Mouse (Mus musculus) CH12F3 (cell line): ENCODE measurements around the gene Slco3a1.

Experiments used
- in situ Hi-C: fragments of 300-500 bp; cut with MboI; formaldehyde crosslinking; loops from 2 replicates; pipeline ENCODE4 v1.14.3; 2020; ENCODE audit warnings: low sequenced_read_pairs

Slco3a1 gene

DNA sequence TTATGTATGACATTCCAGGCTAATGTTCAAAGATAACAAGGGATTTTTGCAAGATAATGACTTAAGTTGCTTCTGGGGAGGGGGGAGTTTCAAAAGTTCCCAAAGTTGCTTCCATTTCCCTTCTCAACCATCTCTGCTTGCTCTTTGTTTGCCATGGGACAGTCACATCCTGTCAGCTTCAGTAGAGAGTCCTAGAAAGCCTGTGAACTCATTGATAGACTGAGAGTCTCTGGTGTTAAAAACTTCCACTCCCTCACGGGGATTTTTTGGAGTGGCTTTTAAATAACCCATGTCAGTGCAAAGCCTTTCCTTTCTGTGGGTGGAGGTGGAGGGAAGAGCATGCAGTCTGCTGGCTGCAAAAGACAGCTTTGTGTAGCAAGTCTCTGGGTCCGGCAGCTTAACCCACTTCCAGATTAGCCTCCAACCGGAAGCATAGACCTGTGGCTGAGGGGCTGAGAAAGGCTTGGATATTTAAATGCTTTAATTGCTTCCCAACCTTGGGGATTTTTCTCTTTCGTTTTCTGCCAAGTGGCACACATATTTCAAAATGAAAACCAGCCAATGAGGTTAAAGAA is 25.3 kb downstream of the Slco3a1 start:
- in situ Hi-C loops: no loop called here

DNA sequence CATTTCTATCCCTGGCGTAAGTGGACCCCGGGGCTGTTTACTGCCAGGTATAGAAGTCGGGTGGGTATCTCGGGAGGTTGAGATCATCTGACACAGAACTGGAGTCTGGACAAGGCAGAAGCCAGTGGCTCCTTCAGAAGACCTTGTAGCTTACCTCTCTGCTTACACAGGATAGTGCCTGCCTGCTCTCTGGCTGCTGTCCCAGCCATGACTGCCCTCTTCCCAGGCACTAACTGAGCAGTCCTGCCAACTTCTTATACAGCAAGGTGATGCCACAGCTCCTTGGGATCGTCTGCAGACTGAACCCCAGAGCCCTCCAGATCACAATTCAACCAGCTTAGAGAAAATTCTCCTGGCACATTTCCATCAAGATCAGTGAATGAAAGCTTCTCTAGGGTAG is 26.4 kb downstream of the Slco3a1 start:
- in situ Hi-C loops: no loop called here

DNA sequence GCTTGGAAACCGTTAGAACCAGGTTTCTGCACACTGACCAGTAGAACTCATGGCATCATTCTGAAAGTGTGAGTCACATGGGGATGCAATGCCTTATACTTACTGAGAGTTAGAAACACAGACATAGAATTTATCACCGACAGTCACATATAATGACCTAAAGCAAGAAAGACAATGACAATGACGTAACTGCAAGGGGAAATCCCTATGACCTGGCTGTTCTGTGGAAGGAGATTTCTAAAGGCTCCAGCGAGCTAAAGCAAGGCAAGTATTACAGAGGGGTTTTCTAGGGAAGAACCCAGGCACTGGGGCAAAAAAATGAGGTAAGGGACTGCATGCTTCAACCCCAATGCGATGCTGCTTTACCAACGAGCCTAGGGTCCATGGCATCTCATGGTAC is 26.9 kb downstream of the Slco3a1 start:
- in situ Hi-C loops: no loop called here

DNA sequence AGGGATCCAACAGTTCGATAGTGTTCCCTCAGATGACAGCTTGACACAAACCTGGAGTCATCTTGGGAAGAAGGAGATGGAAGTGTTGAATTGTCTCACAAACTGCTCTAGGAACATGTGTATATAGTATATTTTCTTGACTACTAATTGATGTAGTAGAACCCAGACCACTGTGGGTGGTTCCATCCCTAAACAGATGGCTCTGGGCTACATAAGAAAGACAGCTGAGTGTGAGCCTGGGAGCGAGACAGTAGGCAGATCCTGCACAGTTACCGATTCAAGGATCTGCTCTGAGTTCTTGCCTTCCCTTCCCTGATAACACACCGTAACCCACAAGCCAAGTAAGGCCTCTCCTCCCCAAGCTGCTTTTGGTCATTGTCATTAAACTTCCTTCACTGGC is 28.6 kb downstream of the Slco3a1 start:
- in situ Hi-C loops: no loop called here

DNA sequence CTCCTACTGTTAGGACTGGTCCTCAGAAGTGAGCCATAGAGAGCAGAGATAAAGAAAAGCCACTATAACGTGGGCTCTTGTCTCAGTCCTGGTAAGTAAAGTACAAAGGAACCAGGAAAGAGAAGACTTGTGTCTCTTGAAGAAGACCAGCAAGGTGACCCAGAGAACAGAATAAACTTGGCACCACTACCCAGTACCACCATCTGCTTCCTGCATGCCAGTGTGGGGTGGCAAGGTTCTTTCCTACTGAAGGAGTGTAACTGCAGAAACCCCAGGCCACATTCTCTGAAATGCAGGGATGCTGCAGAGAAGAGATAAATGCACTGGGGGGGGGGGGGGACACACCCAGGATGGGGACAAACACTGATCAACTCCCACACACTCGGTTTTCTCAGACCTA is 29.0 kb downstream of the Slco3a1 start:
- in situ Hi-C loops: no loop called here

DNA sequence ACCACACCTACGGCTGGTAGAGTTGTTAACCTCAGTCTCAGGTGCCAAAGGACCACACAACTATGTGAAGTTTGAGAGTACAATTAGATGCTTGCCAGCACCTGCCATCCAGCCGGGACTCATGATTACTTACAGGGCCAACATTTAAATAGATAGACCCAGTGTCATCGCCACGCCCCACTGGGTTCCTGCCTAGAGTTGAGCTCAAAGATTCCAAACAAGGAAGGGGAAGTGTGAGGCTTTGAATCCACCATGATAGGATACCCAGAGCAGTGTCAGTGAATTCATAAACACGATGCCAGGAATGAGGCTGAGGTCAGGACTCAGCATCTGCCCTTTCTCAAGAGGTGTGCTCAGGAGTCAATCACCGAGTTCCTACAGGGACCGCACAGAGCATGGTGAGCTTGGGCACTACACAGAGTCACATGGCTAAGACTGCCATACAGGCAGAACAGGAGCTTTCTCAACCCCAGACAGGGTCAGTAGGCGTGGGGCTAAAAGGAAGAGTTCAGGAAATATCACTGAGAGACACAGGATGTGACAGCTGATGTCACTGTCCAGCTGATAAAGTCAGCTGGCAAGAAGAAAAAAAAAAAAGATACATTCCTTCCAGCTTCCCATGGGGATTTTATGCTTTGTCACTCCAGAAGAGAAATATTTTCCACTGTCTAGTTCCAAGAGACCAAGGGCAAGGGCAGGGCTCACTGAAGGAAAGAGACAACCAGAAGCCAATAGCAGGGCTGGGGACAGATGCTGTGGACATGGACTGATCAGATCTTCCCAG is 30.2 kb downstream of the Slco3a1 start:
- in situ Hi-C loops: no loop called here

DNA sequence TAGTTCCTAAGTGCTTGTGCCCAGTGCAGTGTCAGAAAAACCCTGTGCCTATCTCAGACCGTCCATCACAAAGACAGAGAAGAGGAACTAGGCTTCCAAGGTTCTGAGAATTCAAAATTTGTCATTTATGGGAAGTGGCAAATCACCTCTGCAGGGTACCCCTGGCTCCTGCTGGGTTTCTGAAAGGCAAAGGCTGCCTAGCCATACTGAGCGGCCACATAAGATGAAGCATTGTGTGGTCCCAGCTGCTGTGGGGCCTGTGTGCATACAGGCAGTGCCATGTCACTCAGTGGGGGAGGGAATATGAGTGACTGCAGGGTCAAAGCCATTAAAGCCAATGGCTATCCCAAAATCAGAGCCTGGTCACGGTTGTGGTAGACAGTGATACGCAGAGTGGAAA is 31.5 kb downstream of the Slco3a1 start:
- in situ Hi-C loops: no loop called here

DNA sequence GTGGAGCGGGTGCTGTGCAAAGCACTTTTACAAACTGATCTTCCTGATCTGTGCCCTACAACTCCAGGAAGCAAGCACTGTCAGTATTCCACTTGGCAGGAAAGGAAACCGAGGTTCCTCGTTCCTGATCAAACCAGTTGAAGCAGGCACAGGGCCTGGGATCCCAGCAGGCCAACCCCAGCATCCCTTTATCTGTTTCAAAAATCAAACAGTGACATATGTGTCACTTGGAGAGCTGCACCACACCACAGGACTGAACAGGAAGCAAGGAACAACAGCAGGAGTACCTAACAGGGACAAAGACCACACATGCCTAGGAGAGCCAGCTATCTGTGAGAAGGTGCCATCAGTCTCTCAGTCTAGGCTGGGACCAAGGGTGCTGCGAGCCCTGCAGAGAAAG is 32.3 kb downstream of the Slco3a1 start:
- in situ Hi-C loops: no loop called here

DNA sequence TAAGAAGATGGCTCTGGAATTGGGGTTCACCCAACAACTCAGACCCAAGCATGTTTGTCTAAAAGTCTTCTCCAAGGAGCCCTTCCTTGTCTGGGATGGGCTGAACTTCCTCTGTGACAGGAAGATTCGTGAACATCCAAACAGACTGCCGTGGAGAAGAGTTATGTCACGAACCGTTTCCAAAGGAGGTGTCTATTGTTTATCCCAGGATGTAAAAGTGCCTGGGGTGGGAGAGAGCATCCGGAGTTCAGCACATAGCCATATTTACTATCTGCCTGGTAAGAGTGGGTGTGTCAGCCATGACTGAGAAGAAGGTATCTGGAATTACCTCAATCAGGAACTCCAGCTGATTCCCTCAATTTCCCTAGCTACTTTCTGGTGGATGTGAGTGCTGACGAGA is 35.2 kb downstream of the Slco3a1 start:
- in situ Hi-C loops: no loop called here

DNA sequence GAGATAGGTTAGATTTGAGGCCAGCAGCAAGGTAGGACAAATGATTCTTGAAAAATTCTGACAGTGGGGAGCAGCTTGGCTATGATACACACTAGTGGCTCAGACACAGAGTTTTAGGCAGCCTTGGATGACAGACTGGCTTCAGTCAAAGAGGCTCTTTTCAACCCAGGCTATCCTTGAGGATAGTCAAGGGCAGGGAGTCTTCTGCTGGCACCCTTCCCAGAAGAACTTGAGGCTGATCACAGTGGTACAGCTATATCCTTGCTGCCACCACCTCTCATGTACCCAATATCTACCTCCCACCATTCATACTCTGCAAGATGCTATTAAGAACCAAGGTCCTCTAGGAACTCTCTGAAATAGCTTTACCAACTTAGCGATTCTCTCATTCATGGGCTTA is 35.8 kb downstream of the Slco3a1 start:
- in situ Hi-C loops: no loop called here

DNA sequence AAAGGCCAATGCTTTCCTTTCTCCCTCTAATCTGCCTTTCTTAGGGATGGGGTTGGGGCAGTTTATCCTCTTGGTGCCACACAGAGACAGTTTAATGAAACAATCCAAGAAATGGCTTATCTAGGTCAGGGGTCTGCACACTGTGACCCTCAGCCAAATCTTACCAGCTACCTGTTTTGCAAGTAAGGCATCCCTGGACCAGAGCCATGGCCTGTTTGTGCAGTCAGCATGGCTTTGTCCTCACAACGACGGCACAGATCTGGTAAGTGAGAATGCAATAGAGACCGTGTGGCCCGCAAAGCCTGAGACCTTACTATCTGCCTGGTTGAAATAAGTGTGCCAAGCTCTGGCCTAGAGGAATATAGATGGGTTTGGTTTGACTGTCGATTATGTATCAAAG is 36.3 kb downstream of the Slco3a1 start:
- in situ Hi-C loops: no loop called here

DNA sequence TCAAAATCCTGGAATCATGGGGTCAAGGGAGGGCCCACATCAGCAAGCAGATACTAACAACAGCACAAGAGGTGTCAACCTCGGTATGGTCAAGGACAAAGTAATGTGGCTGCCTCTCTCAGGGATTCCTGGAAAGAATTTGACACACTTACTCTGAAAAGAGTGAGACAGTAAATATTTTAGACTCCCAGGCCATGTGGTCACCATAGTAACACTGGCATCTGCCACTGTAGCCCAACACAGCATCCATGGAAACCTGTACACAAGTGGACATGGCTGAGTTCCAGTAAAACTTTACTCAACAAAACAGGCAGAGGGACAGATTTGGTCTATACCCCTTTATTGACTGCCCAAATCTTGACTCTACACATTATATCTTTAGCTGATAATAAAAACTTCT is 43.9 kb downstream of the Slco3a1 start:
- in situ Hi-C loops: no loop called here

DNA sequence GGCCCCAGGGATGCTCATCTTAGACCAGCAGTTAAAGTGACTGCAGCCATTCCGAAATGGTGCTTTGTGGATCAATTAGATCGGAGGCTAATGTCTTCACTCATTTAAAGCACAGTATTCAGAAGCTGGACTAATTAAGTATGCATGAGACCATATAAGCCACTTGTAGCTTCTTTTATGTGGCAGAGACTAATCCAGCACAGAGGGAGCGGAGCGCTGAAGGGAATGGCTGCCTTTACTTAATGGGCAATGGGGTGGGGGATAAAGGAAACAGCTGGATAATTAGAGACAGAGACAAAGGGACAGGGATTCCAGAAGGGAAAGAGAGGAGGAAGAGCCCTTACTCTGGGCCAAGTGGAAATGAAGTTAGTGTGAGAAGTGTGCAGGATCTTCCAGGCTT is 46.4 kb downstream of the Slco3a1 start:
- in situ Hi-C loops: no loop called here

DNA sequence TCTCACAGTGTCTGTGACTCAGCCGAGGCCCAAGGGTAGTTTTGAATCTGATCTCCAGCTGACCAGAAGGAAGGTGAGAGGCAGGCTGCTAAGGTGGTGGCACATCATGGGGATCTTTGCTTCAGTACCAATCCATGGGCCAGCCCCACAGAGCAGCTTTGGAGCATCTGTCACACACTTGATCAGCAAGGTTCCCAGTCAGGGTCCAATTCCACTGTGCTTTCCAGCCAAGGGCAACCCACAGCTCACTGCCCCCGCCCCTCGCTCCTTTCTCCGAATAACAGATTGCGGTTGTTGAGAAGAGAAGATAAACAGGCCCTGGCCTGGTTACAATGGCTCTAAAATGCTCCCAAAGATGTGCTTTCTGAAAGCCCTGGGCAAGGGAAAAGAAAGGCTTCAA is 47.7 kb downstream of the Slco3a1 start:
- in situ Hi-C loops: no loop called here

DNA sequence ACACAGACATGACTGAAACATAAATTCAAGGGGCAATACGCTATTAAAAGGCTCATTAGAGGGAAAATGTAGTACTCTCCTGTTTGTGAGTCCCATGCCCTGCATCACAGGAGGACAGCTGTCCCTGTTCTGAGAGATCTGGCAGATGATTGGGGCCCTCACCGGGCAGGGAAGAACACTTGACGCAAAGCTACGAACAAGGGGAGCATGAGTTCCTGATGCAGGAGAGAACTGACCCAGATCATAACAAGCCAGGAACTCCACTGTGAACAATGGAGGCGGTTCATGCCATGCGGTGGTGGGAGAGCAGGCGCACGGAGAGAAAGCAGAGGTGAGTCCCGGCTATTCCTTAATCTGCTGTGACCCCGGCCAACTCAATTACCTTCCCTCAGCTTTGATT is 48.9 kb downstream of the Slco3a1 start:
- in situ Hi-C loops: no loop called here

DNA sequence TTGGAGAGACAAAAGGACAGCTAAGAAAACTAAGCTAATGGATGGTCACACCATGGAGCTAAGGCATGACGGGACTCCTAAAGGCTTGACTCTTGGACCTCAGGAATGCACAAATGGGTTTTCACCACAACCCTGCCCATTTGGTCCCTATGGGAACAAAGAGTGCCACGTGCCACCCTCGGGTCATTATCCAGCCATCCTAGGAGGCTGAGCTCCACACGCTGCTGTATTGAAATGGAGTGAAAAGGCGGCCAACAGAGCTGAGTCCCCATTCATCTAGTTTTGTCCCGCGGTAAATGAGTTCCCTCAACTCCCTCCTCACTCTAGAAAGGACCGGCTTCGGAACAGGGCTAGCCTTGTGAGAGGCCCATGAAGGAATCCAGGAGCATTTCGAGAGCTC is 53.4 kb downstream of the Slco3a1 start:
- in situ Hi-C loops: no loop called here

DNA sequence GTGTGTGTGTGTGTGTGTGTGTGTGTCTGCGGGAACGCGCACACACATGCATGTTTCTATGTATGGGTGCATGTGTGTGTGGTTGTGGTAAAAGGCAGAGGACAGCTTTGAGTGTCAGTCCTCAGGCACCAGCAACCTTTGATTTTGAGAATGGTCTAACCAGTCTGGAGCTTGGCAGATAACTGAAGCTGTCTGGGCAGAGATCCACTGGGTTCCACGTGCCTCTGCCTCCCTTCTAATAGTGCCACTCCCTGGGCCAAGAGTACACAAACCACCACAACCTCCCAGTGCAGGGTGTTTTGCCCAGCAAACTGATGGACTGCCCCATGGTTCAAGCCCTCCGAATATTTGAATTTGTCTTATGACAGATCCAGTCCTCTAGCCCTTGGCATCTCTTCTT is 55.1 kb downstream of the Slco3a1 start:
- in situ Hi-C loops: no loop called here

DNA sequence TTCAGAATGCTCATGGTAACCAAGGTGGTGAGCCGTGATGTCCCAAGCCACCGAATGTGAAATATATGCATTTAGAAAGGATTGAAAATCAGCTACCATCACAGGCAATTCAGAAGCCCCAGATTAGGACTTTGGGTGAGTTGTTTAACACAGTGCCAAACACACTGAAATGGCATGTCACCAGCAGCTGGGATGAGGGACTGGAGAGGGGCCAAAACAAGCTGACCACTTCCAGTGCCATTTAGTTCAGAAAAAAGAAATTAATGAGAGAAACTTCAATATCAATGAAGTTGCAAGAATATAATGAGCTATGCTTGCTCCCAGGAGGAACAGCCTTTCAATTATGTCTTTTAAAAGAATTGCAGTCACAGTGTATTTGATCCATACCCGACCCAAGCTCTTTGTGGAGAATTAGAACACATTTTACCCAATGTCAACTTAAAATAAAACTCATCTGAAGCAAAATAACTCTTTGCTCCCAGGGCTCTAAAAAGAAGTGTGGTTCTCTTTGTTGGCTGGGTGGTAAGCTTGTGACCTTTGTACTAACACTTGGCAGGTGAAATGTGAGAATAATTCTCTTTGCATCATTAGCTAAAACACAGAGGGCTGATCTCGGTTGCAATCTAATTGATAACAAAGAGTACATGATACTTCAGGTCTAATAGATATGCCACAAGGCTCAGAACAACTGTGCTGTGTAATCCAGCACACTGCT is 56.2 kb downstream of the Slco3a1 start:
- in situ Hi-C loops: no loop called here

DNA sequence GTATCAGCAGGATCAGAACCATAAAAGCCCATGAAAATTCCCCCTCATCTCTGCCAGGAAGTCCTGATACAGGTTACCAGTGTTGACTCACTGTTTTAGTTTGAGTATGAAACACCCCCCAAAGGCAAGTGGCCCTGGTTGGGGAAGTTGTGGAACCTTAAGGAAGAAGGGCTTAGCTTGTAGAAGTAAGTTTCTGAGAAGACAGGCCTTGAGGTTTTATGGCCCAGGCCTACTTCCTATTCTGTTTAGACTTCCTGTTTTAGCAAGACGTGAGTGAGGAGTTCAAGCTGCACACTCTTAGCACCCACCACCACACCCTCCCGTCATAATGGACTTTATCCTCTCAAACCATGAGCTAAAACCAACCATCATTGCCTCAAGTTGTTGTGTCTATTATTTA is 57.4 kb downstream of the Slco3a1 start:
- in situ Hi-C loops: no loop called here

DNA sequence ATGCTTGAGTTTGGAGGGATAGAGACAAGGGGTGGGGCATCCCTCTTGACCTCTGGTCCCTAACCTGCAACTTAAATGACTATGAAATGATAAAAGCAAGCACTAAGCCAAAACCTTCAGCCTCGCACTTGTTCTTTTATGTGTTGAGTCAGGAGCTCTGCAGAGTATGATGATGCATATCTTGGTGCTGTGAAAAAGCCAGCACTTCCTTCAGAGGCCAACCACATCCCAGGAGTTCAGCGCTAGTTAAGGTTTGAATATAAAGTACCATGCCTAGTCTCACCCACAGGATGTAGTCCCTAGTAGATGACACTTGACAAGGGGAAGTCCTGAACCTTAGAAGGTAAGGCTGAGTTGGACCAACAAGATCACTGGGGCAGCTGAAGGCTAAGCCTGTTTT is 59.1 kb downstream of the Slco3a1 start:
- in situ Hi-C loops: no loop called here

DNA sequence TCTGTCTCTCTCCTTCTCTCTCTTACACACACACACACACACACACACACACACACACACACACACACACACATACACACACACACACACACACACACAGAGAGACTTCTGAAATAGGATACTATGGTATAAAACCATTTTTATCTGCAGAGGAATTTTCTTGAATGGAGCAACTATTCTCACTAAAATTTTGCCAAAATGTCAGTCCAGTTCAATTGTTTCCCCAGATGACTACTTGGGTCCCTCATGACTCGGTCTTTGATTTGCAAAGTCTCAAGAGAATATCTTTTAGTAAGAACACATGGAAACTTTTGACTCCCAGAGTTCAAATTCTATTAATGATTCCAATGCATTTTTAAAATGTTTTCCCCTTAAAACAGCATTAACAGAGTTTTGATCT is 60.8 kb downstream of the Slco3a1 start:
- in situ Hi-C loops: no loop called here

DNA sequence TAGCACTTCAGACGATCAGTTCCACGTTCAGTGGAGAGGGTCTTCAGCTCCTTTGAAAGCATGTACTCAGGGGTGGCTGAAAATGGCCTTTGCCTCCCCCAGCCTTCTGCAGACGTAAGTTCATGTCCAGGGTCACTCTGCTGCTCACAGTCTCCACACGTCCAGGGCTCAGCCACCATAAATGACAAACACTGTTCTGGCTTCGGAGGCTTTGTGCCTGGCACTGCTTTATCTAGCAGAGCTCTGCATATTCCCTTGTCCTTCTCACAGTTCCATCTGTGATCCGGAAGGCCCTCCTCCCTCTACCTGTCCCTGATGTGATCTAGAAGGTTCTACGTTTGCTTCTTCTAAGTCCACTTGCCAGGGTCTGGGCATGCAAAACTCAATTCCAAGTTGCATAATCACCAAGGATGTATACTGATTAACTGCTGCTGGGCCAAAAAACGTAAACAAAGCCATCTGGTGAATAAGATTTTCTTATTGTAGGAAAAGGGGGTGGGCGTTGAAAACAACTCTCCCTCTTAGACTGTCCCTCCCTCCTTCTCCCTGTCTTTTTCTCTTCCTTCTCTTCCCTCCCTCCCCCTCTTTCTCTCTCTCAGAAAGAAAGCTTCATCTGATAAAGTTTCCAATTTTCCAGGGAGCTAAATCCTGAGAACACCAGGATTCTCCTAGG is 62.8 kb downstream of the Slco3a1 start:
- in situ Hi-C loops: no loop called here
